Mouse (Mus musculus) lung, adult 10 weeks (tissue): ENCODE data around the gene Glipr1l3. TPM values are rescaled to one million over a fixed set of nuclear protein-coding genes. Genes with fewer than 3 reads are reported as not detected.

ENCODE experiments used
- polyA plus RNA-seq: library from polyadenylated mRNA; stranded (reverse); fragments of 350-450 nt; fragmentation: Illumina TruSeq; extraction: RNeasy Lipid Tissue Mini Kit (QIAGEN cat#74804); gene quantifications from one replicate; pipeline ENCODE4 v1.2.3, GENCODE M21; 2014; ENCODE audit warnings: low read depth, low replicate concordance; ENCODE audit not compliant: insufficient read depth

Gene Glipr1l3
- not detected for polyA plus RNA-seq

DNA sequence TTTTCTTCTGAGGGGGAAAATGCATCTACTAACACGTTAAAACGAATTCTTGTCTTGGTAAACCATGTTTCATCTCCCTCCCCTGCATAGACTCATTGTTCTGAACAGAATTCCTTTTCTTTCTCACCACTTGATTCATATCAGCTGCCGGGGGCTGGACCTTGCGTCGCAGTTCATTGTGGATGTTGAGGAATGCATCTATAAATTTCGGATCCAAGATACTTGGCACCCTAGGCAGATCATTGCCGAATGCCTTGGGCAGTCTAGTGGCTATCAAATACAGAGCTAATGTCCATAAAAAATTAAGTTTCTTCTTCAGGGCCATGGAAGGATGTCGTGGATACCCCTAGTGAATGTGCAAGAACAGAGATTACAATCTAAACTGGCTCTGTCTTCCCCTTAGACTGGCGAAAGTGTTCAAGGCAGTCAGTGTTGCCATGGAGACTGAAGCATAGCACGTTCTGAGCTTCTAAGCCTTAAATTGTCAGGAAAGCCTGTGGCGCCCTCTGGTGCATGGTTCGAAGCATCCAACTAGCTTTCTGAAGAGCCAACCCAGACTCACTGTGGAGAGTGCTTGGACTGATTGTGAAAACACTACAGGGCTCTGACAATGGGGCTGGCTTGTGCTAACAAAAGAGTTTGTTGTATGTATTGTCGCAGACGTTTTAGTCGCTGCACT, at the start of gene Glipr1l3:
Gene Glipr1l3 (minus strand): TSS at position 446 of the 679 bp plus-strand sequence.

DNA sequence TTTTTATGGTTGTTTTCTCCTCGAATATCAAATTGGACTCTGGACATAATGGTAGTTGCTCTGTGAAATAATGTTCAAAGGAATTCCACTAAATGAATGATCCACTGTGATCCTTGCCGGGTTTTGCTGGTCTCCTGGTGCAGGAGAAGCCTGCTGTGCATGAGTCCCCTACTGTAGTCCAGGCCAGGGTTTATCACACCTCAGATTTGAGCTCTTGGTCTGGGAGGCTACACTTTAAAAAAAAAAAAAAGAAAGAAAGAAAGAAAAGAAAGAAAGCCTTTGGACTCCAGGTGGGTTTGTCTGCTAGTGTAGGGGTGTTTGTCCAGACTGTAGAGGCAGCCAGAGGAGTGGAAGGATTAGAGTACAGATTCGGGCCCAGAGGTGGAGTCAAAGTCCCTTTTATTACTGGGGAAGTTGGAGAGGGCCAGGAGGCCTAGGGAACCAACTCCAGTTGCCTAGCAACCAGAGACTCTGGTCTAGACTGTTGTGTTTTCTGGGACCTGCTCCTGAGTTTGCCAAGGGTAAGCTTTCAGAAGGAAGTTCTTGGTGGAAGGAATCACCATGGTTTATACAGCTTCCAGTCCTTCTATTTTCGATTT, 3.1 kb upstream of the Glipr1l3 start, which contains the start of gene Caps2:
Gene Caps2 (plus strand): TSS at position 454 of the 599 bp plus-strand sequence.

Other genes with a start within 250 kb of the Glipr1l3 start
- gene Krr1, start 187.7 kb downstream of the Glipr1l3 start, polyA plus RNA-seq, result 18.9 TPM
- 25.3 TPM for gene Glipr1, start 157.7 kb downstream of the Glipr1l3 start, polyA plus RNA-seq
- not detected for gene Glipr1l1, start 100.1 kb downstream of the Glipr1l3 start, polyA plus RNA-seq
- gene Glipr1l2, start 77.0 kb downstream of the Glipr1l3 start, polyA plus RNA-seq, result not detected
- gene Caps2, start 3.3 kb upstream of the Glipr1l3 start, polyA plus RNA-seq, result 0.39 TPM
- gene Kcnc2, start 110.8 kb upstream of the Glipr1l3 start, polyA plus RNA-seq, result 0.07 TPM